Mouse (Mus musculus) retina, embryonic 14.5 days (tissue): ENCODE results near the gene Cep128.
"Not testable (repeated sequence)": the region's sequence is repeated elsewhere in the genome, so short reads cannot be mapped to it uniquely, and the experiment has no call there.

Source experiments
- DNase-seq: peaks from one replicate; pipeline ENCODE4 v3.0.0-alpha.2; 2015; ENCODE audit warnings: low spot score

The Cep128 gene

DNA sequence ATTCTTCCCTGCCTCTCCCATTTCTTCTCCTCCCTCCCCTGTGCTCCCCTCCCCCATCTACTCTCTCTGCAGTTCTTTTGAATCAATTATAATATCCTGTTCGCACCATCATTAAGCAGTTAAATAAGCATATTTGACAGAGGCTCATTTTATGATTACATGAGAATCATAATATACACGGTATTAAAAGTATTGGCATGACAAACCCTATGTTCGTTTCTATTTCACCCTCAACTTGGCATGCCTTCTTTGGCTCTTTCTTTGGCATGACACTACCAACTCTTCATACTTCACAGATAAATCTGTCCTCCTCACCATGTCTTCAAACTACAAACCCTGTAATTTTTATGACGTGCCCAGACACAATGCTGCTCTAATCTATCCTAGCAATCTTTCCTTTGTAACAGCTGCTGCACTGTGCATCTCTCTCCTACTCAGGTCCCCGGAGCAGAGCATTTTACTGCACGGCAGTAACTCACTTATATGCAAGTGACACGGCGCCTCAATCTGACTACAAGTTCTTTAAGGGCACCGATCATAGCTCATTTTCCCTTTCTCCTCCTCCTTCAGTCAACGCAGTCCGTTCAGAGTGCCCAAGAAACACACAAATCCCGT is 324.4 kb downstream of the Cep128 start:
- DNase-seq: no peak

DNA sequence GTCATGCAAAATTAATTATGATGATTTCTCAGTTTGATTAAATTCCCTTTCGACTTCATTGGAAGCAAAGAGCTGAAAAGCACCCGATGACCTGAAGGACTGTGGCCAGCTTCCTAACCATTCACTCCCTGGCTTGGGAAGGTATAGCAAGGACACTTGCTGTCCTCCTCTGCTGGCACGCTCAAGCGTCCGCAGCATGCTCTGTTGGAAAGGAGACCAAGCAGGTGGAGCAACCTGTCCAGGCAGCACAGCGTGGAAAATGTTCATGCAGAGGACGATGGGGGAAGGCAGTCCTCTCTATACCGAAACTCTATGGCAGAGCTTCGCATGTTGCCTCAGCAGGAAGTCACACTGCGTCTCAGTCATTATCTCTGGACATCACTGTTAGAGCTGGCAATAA is 327.3 kb downstream of the Cep128 start:
- DNase-seq: no peak

DNA sequence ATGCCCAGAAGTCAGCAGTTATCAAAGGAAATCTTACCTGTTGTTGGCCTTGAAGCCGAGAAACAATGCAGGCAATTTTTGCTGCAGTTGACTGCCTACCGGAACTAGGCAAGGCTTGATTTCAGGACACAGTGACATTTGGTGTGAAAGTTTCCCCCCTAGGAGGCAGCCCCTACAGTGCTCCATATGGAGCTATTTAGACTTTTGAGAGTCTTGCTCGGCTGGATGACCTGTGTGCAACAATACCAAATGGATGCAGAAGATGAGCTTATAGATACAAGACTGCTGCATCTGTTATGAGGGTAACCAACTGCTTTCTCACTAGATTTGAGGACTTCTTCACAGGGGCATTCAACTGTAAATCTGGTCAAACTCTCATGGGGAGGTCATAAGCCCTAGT is 331.9 kb downstream of the Cep128 start:
- DNase-seq: no peak

DNA sequence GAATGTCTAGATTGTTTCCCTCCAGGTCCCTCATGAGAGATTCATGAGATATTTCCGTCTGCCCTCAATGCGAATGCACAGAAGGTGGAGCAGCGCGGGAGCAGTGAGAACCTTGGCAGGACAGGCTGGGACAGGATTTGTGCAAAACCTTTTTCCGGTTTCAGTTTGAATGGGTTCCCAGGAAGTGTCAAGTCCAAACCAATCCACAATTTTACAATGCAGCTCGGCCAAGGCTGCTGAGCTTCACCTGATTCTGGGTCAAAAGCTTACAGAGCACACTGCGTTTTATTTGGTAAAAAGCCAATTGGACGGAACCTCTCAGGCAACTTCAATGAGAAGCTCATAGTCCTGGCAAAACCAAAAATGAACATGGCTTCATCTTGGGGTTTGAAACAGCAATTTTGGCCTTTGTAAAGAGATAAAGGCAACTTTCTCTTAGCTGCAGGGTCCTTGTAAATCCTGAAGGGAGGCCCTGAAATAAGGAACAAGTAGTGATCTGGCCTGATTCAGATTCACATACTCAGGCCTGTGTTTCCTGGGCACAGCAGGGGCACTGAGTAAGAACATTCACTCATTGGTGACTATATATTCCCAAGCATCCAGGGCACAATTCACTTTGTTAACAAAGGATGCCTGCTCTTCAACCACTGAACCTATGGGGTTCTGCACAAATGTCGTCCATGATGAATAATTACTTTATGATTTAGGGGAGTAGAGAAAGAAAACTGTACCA is 333.4 kb downstream of the Cep128 start:
- no peak for DNase-seq

DNA sequence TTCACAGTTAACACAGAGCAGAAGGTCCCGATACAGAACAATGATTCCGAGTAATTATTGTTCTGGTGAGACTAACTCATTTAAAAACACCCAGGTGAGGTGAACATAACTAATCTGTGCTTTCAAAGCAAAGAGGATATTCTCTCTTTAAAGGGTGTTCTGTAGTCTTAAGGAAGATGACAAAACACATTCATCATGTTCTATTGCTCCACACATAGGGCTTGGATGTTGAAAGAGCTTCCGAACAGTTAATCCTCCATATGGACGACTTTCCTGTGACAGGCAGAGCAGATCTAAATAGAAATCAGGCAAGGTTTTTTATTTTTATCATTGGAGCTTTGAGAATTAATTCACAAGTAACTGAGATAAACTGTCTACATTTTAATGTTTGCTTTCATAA is 342.8 kb downstream of the Cep128 start:
- no peak for DNase-seq

DNA sequence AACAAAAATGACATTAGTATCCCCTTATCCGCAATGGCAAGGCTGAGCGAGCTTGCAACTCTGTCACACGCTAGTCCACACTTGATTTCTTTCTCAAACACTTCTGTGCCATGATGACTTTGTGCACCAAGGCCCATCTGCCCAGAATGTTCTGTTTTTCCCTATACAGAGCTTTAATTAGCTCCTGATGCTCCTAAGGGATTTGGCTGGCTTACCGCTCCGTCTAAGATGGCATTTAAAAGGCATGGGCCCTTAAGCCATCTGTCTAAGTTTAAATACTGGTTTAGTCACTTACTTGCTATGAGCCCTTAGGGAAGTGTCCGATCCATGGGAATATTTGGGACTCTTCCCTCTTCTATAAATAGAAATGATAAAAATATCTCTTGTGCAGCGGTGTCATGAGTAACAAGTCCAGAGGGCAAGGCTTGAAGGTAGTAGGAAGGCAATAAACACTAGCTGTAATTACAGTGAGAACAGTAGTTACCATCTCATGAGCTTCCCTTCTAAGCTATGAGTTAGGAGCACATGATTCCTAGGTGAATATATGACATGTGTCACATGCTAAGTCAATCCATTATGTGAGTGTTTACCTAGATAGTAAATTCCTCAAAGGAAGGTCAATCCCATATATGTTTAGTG is 343.8 kb downstream of the Cep128 start:
- DNase-seq: peak; percentile 24

DNA sequence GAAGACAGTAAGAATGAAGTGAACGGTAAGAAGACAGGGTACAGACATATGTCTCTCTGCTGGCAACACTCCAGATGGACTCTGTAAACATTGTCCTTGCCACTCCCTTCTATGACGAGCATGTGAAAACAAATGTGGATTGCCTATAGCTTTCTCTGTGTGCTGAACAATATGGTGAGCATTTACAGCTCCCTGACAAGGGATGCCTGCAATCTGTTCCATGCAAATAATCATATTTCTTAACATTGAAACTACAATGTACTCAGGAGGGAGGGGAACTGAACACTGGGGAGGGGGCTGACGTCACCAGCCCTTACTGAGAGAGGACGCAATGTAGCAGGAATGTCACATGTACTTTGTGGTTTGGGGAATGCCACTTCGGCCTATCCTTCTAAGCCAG is 355.1 kb downstream of the Cep128 start:
- DNase-seq: no peak

DNA sequence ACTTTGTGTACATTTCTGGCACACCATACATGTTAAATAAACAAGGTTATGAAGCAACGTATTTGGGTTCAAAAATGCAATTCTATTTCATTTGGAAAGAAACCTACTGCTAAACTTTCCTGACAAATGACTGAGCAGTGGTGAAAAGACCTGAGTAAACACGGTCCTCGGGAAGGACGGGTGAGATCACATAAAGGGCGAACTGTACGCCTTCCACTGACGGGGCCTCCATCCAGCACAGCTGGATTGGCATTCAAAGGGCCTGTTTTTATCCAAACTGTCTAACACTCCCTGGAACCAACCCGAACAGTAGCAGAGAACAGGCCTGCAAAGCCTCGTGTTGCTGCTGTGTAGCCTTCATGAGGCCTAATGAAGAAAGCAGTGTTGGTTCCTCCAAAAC is 356.5 kb downstream of the Cep128 start:
- no peak for DNase-seq

DNA sequence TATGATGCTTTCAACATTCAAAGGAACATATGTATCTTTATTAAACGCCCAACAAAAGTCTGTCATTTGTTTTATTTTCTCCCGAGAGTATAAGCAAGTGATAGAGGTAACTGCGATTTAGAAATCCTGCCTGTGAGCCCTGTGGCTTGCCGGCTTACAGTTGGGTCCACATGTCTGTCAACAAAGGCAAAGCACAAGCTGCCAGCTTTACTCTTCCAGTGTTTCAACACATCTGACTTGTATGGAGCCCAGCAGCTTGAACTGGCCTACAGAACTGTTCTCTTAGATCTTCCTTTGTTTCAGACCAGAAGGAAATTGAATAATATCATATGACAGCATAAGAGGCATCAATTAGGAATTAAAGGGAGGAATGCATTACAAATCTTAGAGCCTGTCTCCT is 357.1 kb downstream of the Cep128 start:
- no peak for DNase-seq

DNA sequence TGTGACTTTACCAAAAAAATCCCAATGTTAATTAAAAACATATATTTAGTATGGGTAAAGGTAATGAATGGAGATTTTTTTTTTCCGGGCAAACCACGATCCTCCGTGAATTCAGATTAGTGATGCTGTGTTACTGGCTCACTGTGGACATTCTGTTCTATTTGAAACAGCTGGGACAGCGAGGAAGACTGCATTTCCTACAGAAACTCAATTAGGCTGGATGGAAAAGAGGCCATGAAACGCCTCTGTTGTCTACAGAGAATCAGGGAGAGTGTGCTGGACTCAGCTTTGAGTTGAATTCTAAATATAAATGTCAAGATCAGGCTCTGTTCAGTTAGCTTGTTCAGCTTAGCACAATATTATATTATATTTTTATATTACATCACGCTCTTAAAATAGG is 369.1 kb downstream of the Cep128 start:
- DNase-seq: no peak

DNA sequence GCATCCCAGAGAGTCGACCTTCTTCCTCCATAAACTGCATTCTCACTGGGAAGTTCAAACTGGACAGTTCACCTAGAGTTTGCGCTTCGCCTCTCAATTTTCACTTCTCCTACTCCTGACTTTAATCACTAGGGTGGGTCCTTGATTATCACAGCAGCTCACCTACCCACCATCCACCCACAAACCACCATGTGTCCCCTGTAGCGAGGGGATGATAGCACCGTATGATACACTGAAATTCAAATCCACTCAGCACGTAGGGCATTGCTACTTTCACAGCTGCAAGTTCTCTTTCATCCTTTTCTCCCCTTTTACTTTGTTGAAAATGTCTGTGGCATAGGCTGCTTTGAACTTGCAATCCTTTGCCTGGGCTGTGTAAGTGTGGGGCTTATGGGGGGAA is 371.2 kb downstream of the Cep128 start:
- DNase-seq: no peak

DNA sequence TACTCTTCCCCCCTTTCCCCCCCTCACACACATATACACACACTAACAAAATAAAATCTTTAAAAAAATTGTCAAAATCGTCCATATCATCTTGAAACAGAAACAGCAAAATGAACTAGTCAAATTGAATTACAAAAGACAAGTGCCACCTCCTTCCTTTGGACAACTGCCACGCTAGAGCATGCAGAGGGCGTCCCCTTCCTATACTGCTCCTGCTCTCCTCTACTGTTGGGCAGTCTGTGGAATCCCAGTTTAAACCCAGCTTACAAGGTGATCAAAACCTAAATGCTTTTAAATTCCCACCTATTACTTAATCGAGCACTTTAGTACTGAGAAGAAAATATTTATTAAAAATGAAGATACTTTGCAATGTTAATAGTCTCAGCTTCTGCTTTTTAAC is 372.0 kb downstream of the Cep128 start:
- DNase-seq: no peak

DNA sequence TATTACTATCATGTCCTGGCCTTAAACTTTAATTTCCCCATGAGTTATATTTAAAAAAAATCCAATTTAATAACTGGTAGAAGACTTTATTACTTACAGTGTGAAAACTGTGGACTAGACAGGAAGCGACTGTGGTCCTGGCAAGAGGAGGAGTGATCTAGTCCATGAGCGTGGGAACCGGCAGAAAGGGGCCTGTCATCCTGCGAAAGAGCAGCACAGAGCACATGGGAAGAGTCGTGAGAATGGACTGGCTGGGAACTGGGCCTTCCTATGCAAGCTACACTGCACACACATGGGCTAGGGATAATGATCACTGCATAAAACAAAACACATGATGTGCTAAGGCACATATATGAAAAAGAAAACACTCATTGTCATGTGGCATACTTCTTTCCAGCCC is 375.5 kb downstream of the Cep128 start:
- DNase-seq: no peak

DNA sequence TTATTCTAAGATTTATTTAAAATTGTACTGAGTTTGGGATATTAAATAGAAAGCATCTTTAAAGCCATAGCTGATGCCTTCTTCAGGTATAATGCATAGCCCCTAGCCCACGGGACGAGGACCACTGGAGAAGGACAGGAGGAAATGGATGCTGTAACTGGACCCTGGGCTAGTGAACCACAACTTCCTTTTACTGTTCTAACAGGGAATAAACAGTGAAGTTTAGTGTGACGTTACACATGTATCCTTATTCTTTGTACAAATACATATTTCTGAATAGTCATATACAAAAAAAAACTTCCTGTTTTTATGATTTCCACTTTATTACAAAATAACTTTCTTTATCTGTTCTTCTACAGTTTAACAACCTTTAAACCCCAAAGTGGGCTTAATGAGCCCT is 376.0 kb downstream of the Cep128 start:
- no peak for DNase-seq

DNA sequence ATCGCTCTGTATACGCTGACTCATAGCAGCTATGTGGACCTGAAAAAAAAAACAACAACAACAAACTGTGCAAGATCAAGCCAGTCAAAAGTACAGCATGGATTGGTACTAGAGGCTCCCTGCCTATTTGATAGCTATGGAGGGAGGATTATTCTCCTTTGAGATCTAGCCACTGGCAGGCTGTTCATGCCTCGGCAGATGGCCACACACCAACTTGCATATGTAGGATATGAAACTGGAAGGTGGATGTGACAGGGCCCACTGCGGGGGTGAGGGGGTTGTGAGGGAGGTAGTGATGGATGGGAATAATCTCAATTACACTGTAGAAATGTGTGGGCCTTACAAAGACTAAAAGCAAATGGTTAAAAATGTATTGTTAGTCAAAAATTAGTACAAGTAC is 386.7 kb downstream of the Cep128 start:
- no peak for DNase-seq

DNA sequence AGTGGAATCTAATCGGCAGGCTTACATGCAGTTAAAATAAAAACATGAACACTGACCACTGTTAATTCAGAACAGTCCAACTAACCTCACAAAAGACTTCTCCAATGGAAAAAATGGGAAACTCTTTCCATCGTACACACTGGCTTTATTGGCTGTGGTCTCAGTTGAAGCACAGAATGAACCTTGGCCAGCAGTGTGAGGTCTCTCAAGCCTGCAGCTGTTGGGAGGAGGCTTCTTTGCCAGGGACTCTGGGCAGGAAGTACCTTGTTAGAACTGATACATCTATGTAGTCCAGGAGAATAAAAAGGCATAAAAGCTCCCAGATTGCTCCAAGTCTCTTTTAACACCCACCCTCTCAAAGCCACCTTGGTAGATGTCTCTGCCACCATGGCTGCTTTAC is 390.9 kb downstream of the Cep128 start:
- DNase-seq: no peak

DNA sequence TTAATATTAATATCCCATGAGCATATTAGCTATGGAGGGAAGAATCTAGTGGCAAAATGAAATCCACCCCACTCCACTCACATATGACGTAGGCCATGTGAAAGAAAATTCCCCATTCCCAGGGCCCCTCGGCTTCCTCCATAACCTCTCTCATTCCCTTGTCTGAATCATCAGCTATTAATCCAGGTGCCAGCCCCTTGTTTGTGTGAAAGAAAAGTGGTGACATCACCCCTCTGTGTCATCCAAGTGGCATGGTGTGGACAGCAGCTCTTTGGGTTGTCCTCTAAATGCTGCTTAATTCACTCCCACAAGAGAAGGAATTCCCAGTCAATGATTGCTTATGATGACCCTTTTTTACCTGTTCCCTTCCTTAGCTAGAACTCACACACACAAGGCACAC is 396.4 kb downstream of the Cep128 start:
- DNase-seq: no peak

DNA sequence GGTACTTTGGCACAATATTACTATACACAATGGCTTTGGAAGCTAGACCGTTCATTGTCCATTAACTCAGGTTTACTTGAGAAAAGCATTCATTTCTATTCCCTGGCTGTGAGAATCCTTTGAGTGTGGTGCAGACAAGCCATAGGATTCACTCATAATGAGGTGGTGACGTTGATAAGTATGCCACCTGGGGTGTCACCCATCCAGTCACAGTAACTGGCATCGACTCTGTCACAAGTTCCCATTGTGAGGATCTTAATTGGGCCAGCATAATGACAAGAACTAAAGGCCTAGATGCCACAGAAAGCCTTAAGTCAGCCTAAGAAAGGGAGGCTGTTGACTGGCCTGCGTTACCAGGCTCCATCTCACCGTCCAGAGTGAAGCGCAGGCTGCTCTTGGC is 396.9 kb downstream of the Cep128 start:
- no peak for DNase-seq

DNA sequence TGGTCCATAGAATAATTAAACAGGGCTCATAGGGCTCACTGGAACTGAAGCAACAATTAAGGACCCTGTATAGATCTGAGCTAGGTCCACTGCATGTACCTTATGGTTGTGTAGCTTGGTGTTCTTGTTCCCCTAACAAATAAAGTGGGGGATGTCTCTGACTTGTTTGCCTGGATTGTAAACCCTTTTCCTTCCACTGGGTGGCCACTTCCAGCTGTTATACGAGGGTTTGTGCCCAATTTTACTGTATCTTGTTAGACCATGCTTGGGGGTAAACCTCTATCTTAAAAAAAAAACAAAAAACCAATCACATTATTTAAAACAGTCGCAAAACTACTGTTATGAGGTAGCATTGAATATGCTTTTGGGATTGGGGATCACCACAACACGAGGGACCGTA is 402.2 kb downstream of the Cep128 start:
- no peak for DNase-seq

DNA sequence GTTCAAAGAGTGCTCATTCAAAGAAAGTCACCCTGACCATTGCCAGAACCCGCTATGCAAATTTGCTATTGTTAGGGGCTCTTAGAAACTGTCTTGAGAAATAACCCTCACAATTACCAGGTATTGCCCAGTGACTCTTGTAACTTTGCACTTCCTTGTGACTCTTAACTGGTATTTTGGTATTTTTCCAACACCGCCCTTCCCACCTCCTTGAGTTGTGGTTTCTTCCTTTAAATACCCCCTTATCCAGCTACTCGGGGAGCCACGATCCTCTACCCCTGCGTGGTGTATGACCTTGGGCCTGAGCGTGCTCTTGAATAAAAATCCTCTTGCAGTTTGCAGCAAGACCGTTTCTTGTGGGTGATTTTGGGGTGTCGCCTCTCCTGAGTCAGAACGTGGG is 407.8 kb downstream of the Cep128 start:
- DNase-seq: not testable (repeated sequence)

DNA sequence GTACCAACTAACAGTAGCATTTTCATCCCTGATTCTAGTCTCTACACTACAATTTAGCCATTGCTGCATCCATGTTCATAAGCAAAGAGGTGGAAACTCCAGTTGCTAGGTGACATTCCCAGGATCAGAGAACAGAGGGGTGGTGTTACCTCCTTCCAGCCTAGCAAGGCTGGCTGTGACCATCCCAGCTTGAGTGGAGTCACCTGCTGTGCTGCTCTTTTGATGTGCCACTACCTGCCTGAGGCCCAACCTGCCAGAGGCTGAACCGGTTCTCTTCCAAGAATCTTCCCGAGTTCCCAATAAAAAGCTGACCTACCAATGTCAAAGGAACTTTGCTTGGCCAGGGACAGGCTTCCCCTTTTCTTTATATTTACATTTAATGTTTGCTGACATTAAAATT is 408.8 kb downstream of the Cep128 start:
- no peak for DNase-seq

DNA sequence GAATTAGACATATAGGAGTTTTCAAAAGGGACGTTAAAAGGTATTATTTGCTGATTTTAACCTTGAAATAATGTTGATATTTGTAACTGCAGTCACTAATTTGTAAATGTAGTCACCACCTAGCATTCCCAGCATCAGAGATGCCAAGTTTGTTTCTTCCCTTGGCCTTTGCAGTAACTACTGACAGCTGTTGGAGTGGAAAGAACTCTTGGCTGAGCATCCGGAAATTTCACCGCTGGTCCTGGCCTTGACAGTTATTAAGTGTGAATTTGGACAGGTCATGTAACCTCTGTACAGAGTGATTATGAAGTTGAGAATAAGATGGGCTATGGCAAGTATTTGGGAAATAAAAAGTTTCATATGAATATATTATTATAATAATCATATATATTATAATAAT is 413.1 kb downstream of the Cep128 start:
- DNase-seq: no peak

DNA sequence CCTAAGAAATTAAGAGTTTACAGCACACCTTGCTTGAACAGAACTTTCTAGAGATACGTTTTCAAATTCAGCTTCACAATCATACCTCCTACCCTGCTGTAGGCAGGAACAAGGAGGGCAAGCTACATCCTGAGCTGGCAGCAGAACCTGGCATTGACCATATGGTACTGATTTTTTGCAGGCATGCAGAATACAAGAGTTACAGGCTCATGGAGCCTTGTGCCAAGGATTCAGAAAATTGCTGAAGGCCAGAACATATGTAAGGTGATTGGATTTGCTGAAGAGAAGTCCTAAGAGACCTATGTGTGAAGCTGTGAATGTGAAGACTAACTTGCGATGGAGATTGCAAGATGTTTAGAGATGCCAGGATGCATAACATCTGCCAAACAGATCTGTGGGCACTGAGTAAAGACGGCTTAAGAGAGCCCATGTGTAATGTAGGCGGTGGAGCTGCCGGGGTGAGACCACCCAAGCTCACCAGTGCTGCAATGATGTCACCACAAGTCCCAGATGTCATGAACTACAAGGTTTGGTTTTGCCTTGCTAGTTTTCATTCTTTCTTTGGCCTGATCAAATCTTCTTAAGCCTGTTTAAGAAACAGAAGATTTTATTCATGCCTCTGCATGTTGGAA is 422.7 kb downstream of the Cep128 start:
- DNase-seq: no peak
